Mouse (Mus musculus) heart, postnatal 0 days (tissue): ENCODE results near the gene Atp13a1. TPM values are rescaled to one million over a fixed set of nuclear protein-coding genes. Genes with fewer than 3 reads are reported as not detected.

Source experiments
- ATAC-seq: fragments of 200-750 bp; cut with Nextera tagmentation; 2 replicates; pipeline ENCODE4 v1.8.0; 2017; ENCODE audit warnings: low read depth, moderate number of reproducible peaks, moderate library complexity; ENCODE audit not compliant: insufficient read depth
- DNase-seq: peaks from one replicate; pipeline ENCODE4 v3.0.0-alpha.2; 2016; ENCODE audit warnings: low spot score
- H3K27ac ChIP-seq: fragments of 300-500 bp; sonication (generic); 2 replicates; pipeline ENCODE4 v1.5.1; 2014; ENCODE audit warnings: low read depth, mild to moderate bottlenecking
- H3K27me3 ChIP-seq: fragments of 300-500 bp; sonication (generic); 2 replicates; pipeline ENCODE4 v1.6.1; 2014; ENCODE audit warnings: low read length, mixed read lengths; ENCODE audit not compliant: control insufficient read depth, insufficient read depth
- H3K36me3 ChIP-seq: fragments of 300-500 bp; sonication (generic); replicated peaks from 2 replicates; pipeline ENCODE4 v1.6.1; 2014; ENCODE audit warnings: low read length, mixed read lengths; ENCODE audit not compliant: control insufficient read depth, insufficient read depth
- H3K4me1 ChIP-seq: fragments of 300-500 bp; sonication (generic); 2 replicates; pipeline ENCODE4 v1.6.1; 2014; ENCODE audit warnings: antibody characterized with exemption; ENCODE audit not compliant: control insufficient read depth, insufficient read depth
- H3K4me2 ChIP-seq: fragments of 300-500 bp; sonication (generic); 2 replicates; pipeline ENCODE4 v1.6.1; 2014; ENCODE audit warnings: low read depth, mild to moderate bottlenecking, low read length, moderate library complexity
- H3K4me3 ChIP-seq: fragments of 300-500 bp; sonication (generic); 2 replicates; pipeline ENCODE4 v1.5.1; 2014; ENCODE audit warnings: low read depth, low read length
- H3K9ac ChIP-seq: fragments of 300-500 bp; sonication (generic); replicated peaks from 2 replicates; pipeline ENCODE4 v1.6.1; 2014; ENCODE audit warnings: low read depth, low read length, mixed read lengths
- H3K9me3 ChIP-seq: fragments of 300-500 bp; sonication (generic); replicated peaks from 2 replicates; pipeline ENCODE4 v1.6.1; 2016; ENCODE audit warnings: low read length; ENCODE audit not compliant: control insufficient read depth
- CTCF ChIP-seq: IDR thresholded peaks from 2 replicates; pipeline ENCODE4 v1.5.1; 2016; ENCODE audit warnings: antibody characterized with exemption, control low read depth, low read depth
- EP300 ChIP-seq: IDR thresholded peaks from 2 replicates; pipeline ENCODE4 v1.6.1; 2016; ENCODE audit warnings: antibody characterized with exemption, low read depth
- WGBS: fragments of 180-500 bp; shearing (Covaris S2); extraction: QIAGEN DNeasy Blood & Tissue Kit; methylation state at CpG from one replicate; pipeline ENCODE4 v1.1.7; 2014; 5-methylcytosine and 5-hydroxymethylcytosine counted together
- polyA plus RNA-seq: library from polyadenylated mRNA; unstranded; fragments of >200 nt; fragmentation: Nextera tagmentation; extraction: Ambion mirVana; gene quantifications from 2 replicates; pipeline ENCODE4 v1.2.1, GENCODE M21; 2015
- total RNA-seq: library from RNA; depleted of rRNA; stranded (reverse); fragments of >200 nt; gene quantifications from 2 replicates; pipeline ENCODE4 v1.2.3, GENCODE M21; 2014; ENCODE audit warnings: low replicate concordance

Atp13a1 gene
- total and polyA plus RNA-seq, 2 experiments from 2014 or later, result 13.5 to 44.0 TPM

GRCm38 (mm10) chr8:69801796-69802195 lies 10.8 kb downstream of the Atp13a1 start:
- TF ChIP-seq EP300 (no peak), CTCF (no peak)
- WGBS, result 94% methylated on average over 4 of the region's 4 CpGs

DNA sequence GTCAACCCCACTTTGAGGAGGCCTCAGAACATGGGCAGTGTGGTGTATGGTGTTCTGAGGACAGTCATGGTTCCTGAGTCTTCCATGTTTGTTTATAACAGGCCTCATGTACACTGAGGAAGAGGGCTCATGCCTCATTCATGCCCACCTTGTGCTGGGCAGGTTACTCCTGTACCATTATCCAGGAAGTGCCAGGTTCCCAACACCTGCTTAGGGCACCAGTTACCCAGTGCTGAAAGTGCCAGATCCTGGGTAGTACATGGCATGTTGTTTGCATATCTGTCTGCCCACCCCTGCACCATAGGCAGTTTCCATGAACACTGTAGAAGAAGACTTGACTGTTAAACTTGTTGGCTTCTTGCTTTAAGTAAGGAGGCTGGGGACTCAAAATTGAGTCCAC lies 11.3 kb downstream of the Atp13a1 start:
- Histone ChIP-seq H3K4me1 (no peaks in the 10 kb centered on the region), H3K4me3 (no peak overlapping the region), H3K27me3 (no peaks in the 10 kb centered on the region), H3K9ac (no peak overlapping the region), H3K27ac (no peak overlapping the region), H3K36me3 (peaks cover 99% of the 10 kb centered on the region), H3K9me3 (no peaks in the 10 kb centered on the region), H3K4me2 (no peak overlapping the region)
- ATAC-seq (no peak), DNase-seq (no peak)
- no peak for TF ChIP-seq CTCF
- TF ChIP-seq EP300, result no peak

More at GRCm38 (mm10) chr8:69801796-69802195, 10.8 kb downstream of the Atp13a1 start:
- Histone ChIP-seq H3K9me3 (no peaks in the 10 kb centered on the region), H3K36me3 (peaks cover 99% of the 10 kb centered on the region), H3K4me3 (no peak overlapping the region), H3K27ac (no peak overlapping the region), H3K4me2 (no peak overlapping the region), H3K27me3 (no peaks in the 10 kb centered on the region), H3K4me1 (no peaks in the 10 kb centered on the region), H3K9ac (no peak overlapping the region)
- DNase-seq (no peak), ATAC-seq (no peak)

DNA sequence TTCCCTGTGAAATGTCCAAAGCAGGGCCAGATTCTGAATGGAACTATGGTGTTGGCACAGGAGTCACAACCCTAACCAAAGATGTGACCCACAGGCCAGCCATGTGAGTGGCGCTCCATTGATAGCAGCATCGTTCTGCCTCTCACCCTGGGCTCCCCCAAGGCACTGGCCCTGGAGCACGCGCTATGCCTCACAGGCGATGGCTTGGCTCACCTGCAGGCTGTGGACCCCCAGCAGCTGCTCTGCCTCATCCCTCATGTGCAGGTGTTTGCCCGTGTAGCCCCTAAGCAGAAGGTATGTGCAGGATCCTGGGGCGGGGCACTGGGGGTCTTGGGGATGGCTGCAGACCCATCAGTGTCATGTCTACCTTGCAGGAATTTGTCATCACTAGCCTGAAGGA lies 12.4 kb downstream of the Atp13a1 start:
- Histone ChIP-seq H3K9me3 (no peaks in the 10 kb centered on the region), H3K4me3 (no peak overlapping the region), H3K9ac (no peak overlapping the region), H3K36me3 (peaks cover 93% of the 10 kb centered on the region), H3K4me1 (no peaks in the 10 kb centered on the region), H3K4me2 (no peak overlapping the region), H3K27ac (no peak overlapping the region), H3K27me3 (no peaks in the 10 kb centered on the region)
- TF ChIP-seq CTCF (no peak), EP300 (no peak)
- no peak for DNase-seq
- ATAC-seq, result no peak
- 87% methylated on average over 7 of the region's 7 CpGs for WGBS

DNA sequence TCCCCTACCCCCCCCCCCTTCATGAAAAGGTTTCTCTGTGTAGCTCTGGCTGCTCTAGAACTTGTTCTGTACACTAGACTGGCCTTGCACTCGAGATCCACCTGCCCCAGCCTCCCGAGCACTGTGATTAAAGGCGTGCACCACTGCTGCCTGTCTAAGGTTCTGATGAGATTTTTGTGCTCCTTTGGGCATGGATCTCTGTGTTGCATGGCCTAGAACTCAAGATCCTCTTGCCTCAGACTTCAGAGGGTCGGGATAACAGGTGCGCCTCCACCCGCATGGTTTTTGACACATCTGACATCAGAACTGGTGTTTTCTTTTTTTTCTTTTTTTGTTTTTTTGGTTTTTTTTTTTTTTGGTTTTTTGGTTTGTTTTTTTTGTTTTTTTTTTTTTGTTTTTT lies 13.6 kb downstream of the Atp13a1 start:
- H3K9me3 ChIP-seq, result no peaks in the 10 kb centered on the region
- H3K4me2 ChIP-seq, result no peak overlapping the region
- H3K36me3 ChIP-seq, result peaks cover 82% of the 10 kb centered on the region
- TF ChIP-seq CTCF (no peak), EP300 (no peak)
- WGBS, result 92% methylated on average over 6 of the region's 6 CpGs
- H3K27me3 ChIP-seq, result no peaks in the 10 kb centered on the region
- ATAC-seq, result no peak
- H3K4me3 ChIP-seq, result no peak overlapping the region
- DNase-seq, result no peak
- H3K9ac ChIP-seq, result no peak overlapping the region
- H3K4me1 ChIP-seq, result 0 out of 2 replicates have a peak, but pooled peaks cover 6% of the 10 kb centered on the region
- no peak overlapping the region for H3K27ac ChIP-seq

DNA sequence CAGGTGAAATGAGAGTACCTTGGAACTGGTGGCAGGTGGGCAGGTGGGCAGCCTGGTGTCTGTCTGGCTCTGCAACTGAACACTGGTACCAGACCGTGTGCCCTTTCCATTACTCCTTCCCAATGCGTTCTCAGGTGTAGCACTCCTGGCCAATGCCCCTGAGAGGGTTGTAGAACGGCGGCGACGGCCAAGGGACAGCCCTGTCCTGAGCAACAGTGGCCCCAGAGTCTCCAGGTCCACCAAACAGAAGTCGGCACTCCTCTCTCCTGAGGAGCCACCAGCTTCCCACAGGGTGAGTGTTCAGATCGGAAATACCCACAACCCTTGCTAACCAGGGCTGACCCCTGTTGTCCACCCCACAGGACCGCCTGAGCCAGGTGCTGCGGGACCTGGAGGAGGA lies 14.1 kb downstream of the Atp13a1 start:
- Histone ChIP-seq H3K36me3 (peaks cover 76% of the 10 kb centered on the region), H3K4me3 (no peak overlapping the region), H3K9ac (no peak overlapping the region), H3K27me3 (no peaks in the 10 kb centered on the region), H3K4me2 (no peak overlapping the region), H3K4me1 (0 out of 2 replicates have a peak, but pooled peaks cover 6% of the 10 kb centered on the region), H3K9me3 (no peaks in the 10 kb centered on the region), H3K27ac (no peak overlapping the region)
- TF ChIP-seq CTCF (no peak), EP300 (no peak)
- no peak for DNase-seq
- ATAC-seq, result no peak
- 91% methylated on average over 10 of the region's 10 CpGs for WGBS

GRCm38 (mm10) chr8:69805491-69805890 lies 14.5 kb downstream of the Atp13a1 start:
- no peak overlapping the region for H3K4me3 ChIP-seq
- no peak for ATAC-seq

More at GRCm38 (mm10) chr8:69805491-69805890, 14.5 kb downstream of the Atp13a1 start:
- 0 out of 2 replicates have a peak, but pooled peaks cover 6% of the 10 kb centered on the region for H3K4me1 ChIP-seq
- H3K9ac ChIP-seq, result no peak overlapping the region
- H3K27ac ChIP-seq, result no peak overlapping the region
- no peaks in the 10 kb centered on the region for H3K27me3 ChIP-seq
- DNase-seq, result no peak
- no peak for TF ChIP-seq EP300
- TF ChIP-seq CTCF, result no peak
- 82% methylated on average over 9 of the region's 9 CpGs for WGBS
- H3K36me3 ChIP-seq, result peaks cover 72% of the 10 kb centered on the region
- no peak overlapping the region for H3K4me2 ChIP-seq
- H3K9me3 ChIP-seq, result no peaks in the 10 kb centered on the region
